Mouse (Mus musculus) ES-Bruce4 (cell line): ENCODE data around the gene Avp. TPM values are rescaled to one million over a fixed set of nuclear protein-coding genes. Genes with fewer than 3 reads are reported as not detected.

ENCODE experiments used
- H3K27ac ChIP-seq: 2 replicates; pipeline ENCODE4 v1.5.1; 2012; ENCODE audit warnings: low read length, inconsistent platforms; ENCODE audit not compliant: insufficient read depth
- H3K27me3 ChIP-seq: 2 replicates; pipeline ENCODE4 v1.6.1; 2012; ENCODE audit warnings: mild to moderate bottlenecking, low read length, inconsistent platforms; ENCODE audit not compliant: control insufficient read depth, poor library complexity, insufficient read depth, severe bottlenecking
- H3K36me3 ChIP-seq: 2 replicates; pipeline ENCODE4 v1.6.1; 2012; ENCODE audit warnings: inconsistent platforms, mild to moderate bottlenecking, low read length, moderate library complexity; ENCODE audit not compliant: control insufficient read depth, poor library complexity, insufficient read depth, severe bottlenecking
- H3K4me1 ChIP-seq: one replicate; pipeline ENCODE4 v1.8.1; 2011; ENCODE audit warnings: low read length; ENCODE audit not compliant: control insufficient read depth, insufficient read depth
- H3K4me3 ChIP-seq: 2 replicates; pipeline ENCODE4 v1.5.1; 2011; ENCODE audit warnings: low read depth, mild to moderate bottlenecking, low read length
- H3K9ac ChIP-seq: 2 replicates; pipeline ENCODE4 v1.6.1; 2012; ENCODE audit warnings: low read depth, mild to moderate bottlenecking, inconsistent platforms; ENCODE audit not compliant: poor library complexity, severe bottlenecking
- H3K9me3 ChIP-seq: replicated peaks from 2 replicates; pipeline ENCODE4 v1.6.1; 2012; ENCODE audit warnings: mild to moderate bottlenecking, low read length, inconsistent platforms; ENCODE audit not compliant: control insufficient read depth, poor library complexity, insufficient read depth, severe bottlenecking
- CTCF ChIP-seq: IDR thresholded peaks from one replicate; pipeline ENCODE4 v1.8.1; 2011; ENCODE audit warnings: low read depth, low read length
- EP300 ChIP-seq: IDR thresholded peaks from 2 replicates; pipeline ENCODE4 v1.6.1; 2011; ENCODE audit warnings: low read depth, low read length; ENCODE audit not compliant: insufficient read depth
- POLR2A ChIP-seq: IDR thresholded peaks from one replicate; pipeline ENCODE4 v1.8.1; 2011; ENCODE audit warnings: low read length; ENCODE audit not compliant: insufficient read depth
- polyA plus RNA-seq: library from polyadenylated mRNA; stranded (reverse); fragments of >200 nt; gene quantifications from 2 replicates; pipeline ENCODE4 v1.2.4, GENCODE M21; 2011; ENCODE audit warnings: low read depth; ENCODE audit not compliant: missing spikeins, insufficient read depth, insufficient read length

The Avp gene
- polyA plus RNA-seq, 1 experiment: not detected

DNA sequence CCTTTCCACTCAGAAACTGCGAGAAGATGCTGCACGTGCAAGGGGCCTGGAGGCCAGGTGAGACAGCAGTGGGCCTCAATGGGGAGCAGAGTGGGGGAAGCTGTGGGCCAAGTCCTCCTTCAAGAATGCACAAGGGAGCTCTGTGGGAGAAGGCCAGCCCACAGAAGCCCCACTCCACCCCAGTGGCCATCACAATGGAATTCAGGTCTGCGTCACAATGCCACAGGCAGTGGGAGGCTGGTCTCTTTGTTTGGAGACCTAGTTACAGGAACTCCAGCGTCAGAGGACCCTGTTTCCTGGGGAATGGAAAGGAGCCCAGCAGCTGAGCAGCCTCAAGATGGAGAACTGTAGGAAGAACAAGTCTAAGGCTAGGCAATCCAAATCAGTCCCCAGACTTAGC is 6.8 kb upstream of the Avp start:
- H3K9me3 ChIP-seq: no peaks in the 10 kb centered on the region
- no peaks in the 10 kb centered on the region for H3K4me1 ChIP-seq
- no peak overlapping the region for H3K27ac ChIP-seq
- H3K36me3 ChIP-seq: no peaks in the 10 kb centered on the region
- no peak overlapping the region for H3K4me3 ChIP-seq
- TF ChIP-seq POLR2A: no peak
- TF ChIP-seq EP300: no peak
- no peak for TF ChIP-seq CTCF
- H3K9ac ChIP-seq: no peak overlapping the region
- H3K27me3 ChIP-seq: no peaks in the 10 kb centered on the region

DNA sequence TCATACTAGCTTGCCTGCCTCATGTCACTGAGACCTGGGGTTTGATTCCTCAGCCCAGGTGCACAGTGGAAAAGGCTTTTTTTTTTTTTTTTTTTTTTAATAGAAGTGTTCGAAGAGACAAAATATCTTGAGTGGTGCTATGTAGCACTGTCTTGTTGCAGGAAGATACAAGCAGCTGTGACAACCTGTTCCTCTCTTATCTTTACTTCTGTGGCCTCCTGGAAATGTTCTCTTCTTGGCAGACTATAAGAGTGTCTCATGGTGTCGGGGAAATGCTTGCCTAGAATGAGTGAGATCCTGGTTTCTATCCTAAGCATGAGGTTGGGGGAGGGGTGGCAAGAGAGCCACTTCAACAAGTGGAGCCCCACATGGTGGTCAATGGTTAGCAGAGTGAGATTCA is 6.0 kb upstream of the Avp start:
- no peak overlapping the region for H3K9ac ChIP-seq
- H3K9me3 ChIP-seq: no peaks in the 10 kb centered on the region
- TF ChIP-seq EP300 (no peak), CTCF (no peak), POLR2A (no peak)
- H3K4me1 ChIP-seq: no peaks in the 10 kb centered on the region
- H3K27me3 ChIP-seq: no peaks in the 10 kb centered on the region
- H3K4me3 ChIP-seq: no peak overlapping the region
- no peak overlapping the region for H3K27ac ChIP-seq
- H3K36me3 ChIP-seq: no peaks in the 10 kb centered on the region

DNA sequence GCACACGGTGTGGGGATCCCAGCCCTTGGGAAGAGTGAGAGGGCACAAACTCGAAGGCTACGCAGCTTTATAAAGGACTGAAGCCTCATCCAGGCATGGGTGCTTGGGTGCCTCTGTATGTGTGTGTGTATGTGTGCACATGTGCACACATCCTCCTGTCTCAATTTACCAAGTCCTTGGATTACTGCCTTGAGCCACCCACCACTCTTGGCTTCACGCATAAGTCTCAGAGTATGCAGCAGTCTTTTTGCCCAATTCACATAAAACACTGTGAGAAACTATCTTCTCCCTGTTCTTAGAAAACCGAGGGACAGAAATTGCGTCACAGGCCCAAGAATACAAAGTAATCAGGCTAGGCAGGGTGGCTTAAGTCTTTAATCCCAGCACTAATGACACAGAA is 3.7 kb upstream of the Avp start:
- Histone ChIP-seq H3K36me3 (no peaks in the 10 kb centered on the region), H3K27me3 (no peaks in the 10 kb centered on the region), H3K9me3 (no peaks in the 10 kb centered on the region), H3K9ac (no peak overlapping the region), H3K27ac (no peak overlapping the region), H3K4me1 (no peaks in the 10 kb centered on the region), H3K4me3 (no peak overlapping the region)
- no peak for TF ChIP-seq EP300
- TF ChIP-seq CTCF: no peak
- TF ChIP-seq POLR2A: no peak

- Histone ChIP-seq H3K4me3 (no peak overlapping the region), H3K9me3 (no peaks in the 10 kb centered on the region), H3K27ac (no peak overlapping the region), H3K9ac (no peak overlapping the region), H3K27me3 (peaks cover 3% of the 10 kb centered on the region; the same call in 1 of the 2 replicates), H3K4me1 (no peaks in the 10 kb centered on the region), H3K36me3 (no peaks in the 10 kb centered on the region)
- TF ChIP-seq CTCF: no peak
- no peak for TF ChIP-seq POLR2A
- TF ChIP-seq EP300: no peak
These were observed 1.7 kb upstream of the Avp start for GRCm38 (mm10) chr2:130583902-130584560.

DNA sequence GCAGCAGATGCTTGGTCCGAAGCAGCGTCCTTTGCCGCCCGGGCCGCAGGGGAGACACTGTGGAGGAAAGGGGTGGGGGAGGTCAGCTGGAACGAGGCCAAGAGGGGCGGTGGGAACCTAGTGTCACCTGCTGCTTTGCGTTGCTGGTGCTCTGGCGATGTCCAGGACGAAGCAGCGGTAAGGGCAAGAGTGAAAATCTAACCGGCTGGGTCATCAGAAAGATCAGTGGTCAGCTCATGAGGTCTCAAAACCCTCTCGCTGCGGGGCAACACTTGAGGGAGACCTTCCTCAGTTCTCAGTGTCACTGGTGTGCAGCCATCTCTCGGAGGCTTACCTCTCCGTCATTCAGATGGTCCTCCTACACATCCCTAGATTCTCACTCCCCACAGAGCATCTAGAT is 1.2 kb downstream of the Avp start:
- H3K27ac ChIP-seq: no peak overlapping the region
- no peaks in the 10 kb centered on the region for H3K4me1 ChIP-seq
- TF ChIP-seq POLR2A: no peak
- TF ChIP-seq CTCF: no peak
- TF ChIP-seq EP300: no peak
- H3K9ac ChIP-seq: 0 out of 2 replicates have a peak overlapping the region, but pooled peaks have one; percentile 22
- no peaks in the 10 kb centered on the region for H3K36me3 ChIP-seq
- H3K27me3 ChIP-seq: peaks cover 3% of the 10 kb centered on the region; the same call in 1 of the 2 replicates
- no peaks in the 10 kb centered on the region for H3K9me3 ChIP-seq
- H3K4me3 ChIP-seq: peak overlapping the region; percentile 21

GRCm38 (mm10) chr2:130579791-130580190 is 2.6 kb downstream of the Avp start:
- no peak for TF ChIP-seq EP300
- no peak for TF ChIP-seq POLR2A
- no peak for TF ChIP-seq CTCF
- Histone ChIP-seq H3K27ac (no peak overlapping the region), H3K36me3 (no peaks in the 10 kb centered on the region), H3K4me3 (no peak overlapping the region), H3K4me1 (no peaks in the 10 kb centered on the region), H3K27me3 (peaks cover 3% of the 10 kb centered on the region; the same call in 1 of the 2 replicates), H3K9me3 (no peaks in the 10 kb centered on the region), H3K9ac (no peak overlapping the region)
